16 mouse cellular contexts compared by ENCODE assay signal in genomic region chr11:116010948-116011347, GRCm38 (mm10). TPM values are rescaled to one million over a fixed set of nuclear protein-coding genes. Genes with fewer than 3 reads are reported as not detected.
DNase-seq lines count a peak whose midpoint lies in the region; ATAC-seq and TF ChIP-seq lines count a peak whose summit lies in the region.
"Had no signal": no experiment of that assay in that cellular context is flagged by ENCODE, and none has a peak within 500 bp of the region (broad histone marks: within the 10 kb centered on the region; RNA-seq: fewer than 3 reads in every experiment).

No protein-coding gene starts in this region.

- in situ Hi-C loops in CH12.LX (cut with MboI; ENCODE audit: low pct_ligation_motif_present, low pct_unique_long_range_greater_than_20kb, low sequenced_read_pairs), result loop anchor here (25.0 kb wide), 1 partner anchor 399 kb away; the partner anchor contains the start of genes Gga3, Mif4gd and Mrps7

- no peak for TF ChIP-seq EP300 in CH12.LX (IDR thresholded peaks at IDR 0.05; ENCODE audit: low read length)

- WGBS in hindbrain, postnatal 0 days, result 75% methylated on average over 5 of the region's 5 CpGs
- 85% methylated on average over 5 of the region's 5 CpGs for WGBS in hindbrain, embryonic 16.5 days
- 88% methylated on average over 5 of the region's 5 CpGs for WGBS in limb, embryonic 10.5 days

- no peak overlapping the region for H3K9ac ChIP-seq in hindbrain, postnatal 0 days (replicated peaks; ENCODE audit: low read length)
- H3K9ac ChIP-seq in hindbrain, embryonic 16.5 days (ENCODE audit: low read depth, low read length), result no peak overlapping the region
- H3K9ac ChIP-seq in CH12.LX (ENCODE audit: insufficient read depth, low read depth), result no peak overlapping the region; the same call in 1 of the 2 replicates
- H3K9ac ChIP-seq: midbrain, embryonic 15.5 days had no signal

- peaks cover 6% of the 10 kb centered on the region; the same call in 1 of the 2 replicates for H3K79me2 ChIP-seq in CH12.LX (replicated peaks; ENCODE audit: control insufficient read depth, extremely low read depth, insufficient read depth, poor library complexity, severe bottlenecking)

- TF ChIP-seq CTCF in hindbrain, postnatal 0 days (IDR thresholded peaks at IDR 0.05; ENCODE audit: low read depth), result no peak
- TF ChIP-seq CTCF in CH12.LX (conservative IDR thresholded peaks at IDR 0.05 in 1 of 2, IDR thresholded peaks at IDR 0.05 in 1 of 2; ENCODE audit: low read depth in 2 of 2, low read length in 2 of 2), result no peak

- no peak for TF ChIP-seq RAD21 in CH12.LX (IDR thresholded peaks at IDR 0.05; ENCODE audit: low read depth, low read length)

- H3K4me2 ChIP-seq in hindbrain, postnatal 0 days (ENCODE audit: low read depth, low read length), result no peak overlapping the region
- H3K4me2 ChIP-seq in hindbrain, embryonic 16.5 days (ENCODE audit: low read length), result no peak overlapping the region
- peak overlapping the region; percentile 75; the same call in 1 of the 2 replicates for H3K4me2 ChIP-seq in CH12.LX (ENCODE audit: insufficient read depth, low read depth, poor library complexity, severe bottlenecking)

- no peaks in the 10 kb centered on the region for H3K27me3 ChIP-seq in hindbrain, postnatal 0 days (ENCODE audit: insufficient read depth, low read length)
- H3K27me3 ChIP-seq in hindbrain, embryonic 16.5 days (replicated peaks; ENCODE audit: control insufficient read depth, insufficient read depth, low read length), result no peaks in the 10 kb centered on the region
- H3K27me3 ChIP-seq in CH12.LX (replicated peaks), result no peaks in the 10 kb centered on the region
- H3K27me3 ChIP-seq in limb, embryonic 10.5 days (ENCODE audit: low read depth, poor library complexity, severe bottlenecking), result no peaks in the 10 kb centered on the region
- H3K27me3 ChIP-seq: midbrain, embryonic 15.5 days had no signal

- no peak overlapping the region for H3K4me3 ChIP-seq in hindbrain, postnatal 0 days (ENCODE audit: low read length)
- H3K4me3 ChIP-seq in hindbrain, embryonic 16.5 days (ENCODE audit: low read length), result no peak overlapping the region
- peak overlapping the region in 1 of 3 experiments; percentile 98 for H3K4me3 ChIP-seq in CH12.LX (replicated peaks in 1 of 3; ENCODE audit: low read depth in 2 of 3, low read length in 2 of 3, poor library complexity in 1 of 3)
- H3K4me3 ChIP-seq in limb, embryonic 10.5 days, result 0 out of 2 replicates have a peak overlapping the region, but pooled peaks have one; percentile 73
- H3K4me3 ChIP-seq: layer of hippocampus, adult 2 months had no signal

- 0 out of 2 replicates have a peak overlapping the region, but pooled peaks have one; percentile 70 for H3K27ac ChIP-seq in hindbrain, postnatal 0 days
- H3K27ac ChIP-seq in hindbrain, embryonic 16.5 days (ENCODE audit: low read depth, low read length), result no peak overlapping the region; the same call in 1 of the 2 replicates
- H3K27ac ChIP-seq in CH12.LX (ENCODE audit: insufficient read depth, low read depth), result no peak overlapping the region
- no peak overlapping the region for H3K27ac ChIP-seq in limb, embryonic 10.5 days
- H3K27ac ChIP-seq: layer of hippocampus, adult 2 months; midbrain, embryonic 15.5 days had no signal

- H3K9me3 ChIP-seq in hindbrain, postnatal 0 days (ENCODE audit: low read length), result no peaks in the 10 kb centered on the region
- H3K9me3 ChIP-seq in hindbrain, embryonic 16.5 days (ENCODE audit: control insufficient read depth, low read length), result no peaks in the 10 kb centered on the region
- H3K9me3 ChIP-seq in CH12.LX (replicated peaks; ENCODE audit: low read length), result no peaks in the 10 kb centered on the region
- no peaks in the 10 kb centered on the region for H3K9me3 ChIP-seq in limb, embryonic 10.5 days (replicated peaks)
- H3K9me3 ChIP-seq: midbrain, embryonic 15.5 days had no signal

- ATAC-seq in hindbrain, postnatal 0 days, result no peak
- no peak for ATAC-seq in hindbrain, embryonic 16.5 days
- ATAC-seq: midbrain, embryonic 15.5 days had no signal

- dilution Hi-C loops in CH12.LX (cut with MboI; ENCODE audit: extremely low pct_ligation_motif_present, extremely low pct_unique_long_range_greater_than_20kb, low sequenced_read_pairs), result no loop called here

- no peaks in the 10 kb centered on the region for H3K36me3 ChIP-seq in hindbrain, postnatal 0 days (ENCODE audit: insufficient read depth, low read length)
- no peaks in the 10 kb centered on the region; the same call in 1 of the 2 replicates for H3K36me3 ChIP-seq in hindbrain, embryonic 16.5 days (ENCODE audit: control insufficient read depth, insufficient read depth, low read length)
- peaks cover 39 to 51% of the 10 kb centered on the region in 2 experiments for H3K36me3 ChIP-seq in CH12.LX (replicated peaks in 1 of 2; ENCODE audit: control insufficient read depth in 1 of 2, insufficient read depth in 1 of 2, low read length in 1 of 2)
- peaks cover 45% of the 10 kb centered on the region for H3K36me3 ChIP-seq in limb, embryonic 10.5 days
- H3K36me3 ChIP-seq: midbrain, embryonic 15.5 days had no signal

- no peak for TF ChIP-seq POLR2A in CH12.LX (IDR thresholded peaks at IDR 0.05; ENCODE audit: low read depth, low read length)

- peak; percentile 40 for DNase-seq in cerebellum, adult 8-10 months
- DNase-seq in cerebellum, adult 18-20 months, result no peak
- no peak for DNase-seq in hindbrain, postnatal 0 days (ENCODE audit: low spot score)
- DNase-seq in CH12.LX (ENCODE audit: extremely low read depth), result no peak
- DNase-seq in limb, embryonic 10.5 days (ENCODE audit: low spot score), result no peak
- DNase-seq in urinary bladder, postnatal 36 days (ENCODE audit: low spot score in 2 of 2), result no peak
- DNase-seq in B cell, adult 2 months, result no peak
- DNase-seq: adrenal gland, postnatal 14 days; gastrocnemius, postnatal 10 days; kidney, adult 18-20 months; lung, postnatal 14 days; right cerebral cortex, adult 18-20 months; thymus, adult 2 months had no signal

- H3K4me1 ChIP-seq in hindbrain, postnatal 0 days (ENCODE audit: insufficient read depth, low read length), result peaks cover 6% of the 10 kb centered on the region
- peaks cover 7% of the 10 kb centered on the region; the same call in 1 of the 2 replicates for H3K4me1 ChIP-seq in hindbrain, embryonic 16.5 days (ENCODE audit: control insufficient read depth, insufficient read depth, low read depth, low read length)
- peaks cover 7 to 43% of the 10 kb centered on the region in 2 experiments for H3K4me1 ChIP-seq in CH12.LX (ENCODE audit: control insufficient read depth in 1 of 2, insufficient read depth in 2 of 2)
- H3K4me1 ChIP-seq in limb, embryonic 10.5 days, result peaks cover 52% of the 10 kb centered on the region

TF ChIP-seq in CH12.LX, 34 proteins besides CTCF, POLR2A, EP300 and RAD21 (continues in another document):
- TF ChIP-seq JUND (conservative IDR thresholded peaks at IDR 0.05; ENCODE audit: low read depth, low read length), result no peak
- no peak for TF ChIP-seq NELFE (IDR thresholded peaks at IDR 0.05; ENCODE audit: low read depth, low read length)
- no peak for TF ChIP-seq TBP (conservative IDR thresholded peaks at IDR 0.05; ENCODE audit: low read depth, low read length)
- no peak for TF ChIP-seq TCF12 (IDR thresholded peaks at IDR 0.05; ENCODE audit: low read depth, low read length)
- TF ChIP-seq USF1 (IDR thresholded peaks at IDR 0.05; ENCODE audit: low read depth, low read length), result no peak
- no peak for TF ChIP-seq CHD1 (IDR thresholded peaks at IDR 0.05; ENCODE audit: low read depth, low read length)
- no peak for TF ChIP-seq ZC3H11A (IDR thresholded peaks at IDR 0.05; ENCODE audit: low read depth, low read length)
- TF ChIP-seq SIN3A (IDR thresholded peaks at IDR 0.05; ENCODE audit: low read length), result no peak
- no peak for TF ChIP-seq USF2 (conservative IDR thresholded peaks at IDR 0.05; ENCODE audit: low read depth, low read length)
- TF ChIP-seq MAFK (IDR thresholded peaks at IDR 0.05; ENCODE audit: insufficient replicate concordance, low read length), result no peak
- TF ChIP-seq MXI1 (IDR thresholded peaks at IDR 0.05; ENCODE audit: low read depth, low read length), result no peak

RNA-seq across cellular contexts. Expression of gene Galk1, which starts 1.6 kb away (rescaled TPM):
- total RNA-seq in hindbrain, postnatal 0 days (2014; rRNA removed), result 51.5 and 52.3 TPM in 2 replicates
- polyA plus RNA-seq in hindbrain, postnatal 0 days (2015; fragmentation: Nextera tagmentation; extraction: Ambion mirVana), result 60.3 and 61.7 TPM in 2 replicates
- 76.0 and 76.2 TPM in 2 replicates for polyA plus RNA-seq in hindbrain, embryonic 16.5 days (2015; fragmentation: Nextera tagmentation; extraction: Ambion mirVana)
- 340 and 413 TPM in 2 replicates for total RNA-seq in CH12.LX (2012; rRNA removed)
- 228 and 263 TPM in 2 replicates for total RNA-seq in CH12.LX (2014; rRNA removed)
- polyA plus RNA-seq in CH12.LX (2012; ENCODE audit: insufficient read length, low read depth), result 293 and 300 TPM in 2 replicates
- 243 and 283 TPM in 2 replicates for polyA plus RNA-seq in limb, embryonic 10.5 days (2016; fragmentation: Nextera tagmentation; extraction: Ambion mirVana)

RNA-seq across cellular contexts. Expression of gene H3f3b, which starts 16.8 kb away (rescaled TPM):
- total RNA-seq in hindbrain, postnatal 0 days (2014; rRNA removed), result 603 and 627 TPM in 2 replicates
- 2,179 and 2,253 TPM in 2 replicates for polyA plus RNA-seq in hindbrain, postnatal 0 days (2015; fragmentation: Nextera tagmentation; extraction: Ambion mirVana)
- polyA plus RNA-seq in hindbrain, embryonic 16.5 days (2015; fragmentation: Nextera tagmentation; extraction: Ambion mirVana), result 1,585 and 1,603 TPM in 2 replicates
- total RNA-seq in CH12.LX (2012; rRNA removed) (340 and 455 TPM in 2 replicates), CH12.LX (2014; rRNA removed) (567 and 573 TPM in 2 replicates)
- polyA plus RNA-seq in CH12.LX (2012; ENCODE audit: insufficient read length, low read depth), result 862 and 889 TPM in 2 replicates
- polyA plus RNA-seq in limb, embryonic 10.5 days (2016; fragmentation: Nextera tagmentation; extraction: Ambion mirVana), result 1,754 and 1,985 TPM in 2 replicates

RNA-seq across cellular contexts. Expression of gene Unk, which starts 19.2 kb away (rescaled TPM):
- 47.1 and 50.2 TPM in 2 replicates for total RNA-seq in hindbrain, postnatal 0 days (2014; rRNA removed)
- polyA plus RNA-seq in hindbrain, postnatal 0 days (2015; fragmentation: Nextera tagmentation; extraction: Ambion mirVana), result 22.8 and 24.5 TPM in 2 replicates
- polyA plus RNA-seq in hindbrain, embryonic 16.5 days (2015; fragmentation: Nextera tagmentation; extraction: Ambion mirVana), result 30.1 and 37.6 TPM in 2 replicates
- total RNA-seq in CH12.LX (2012; rRNA removed) (22.2 and 24.7 TPM in 2 replicates), CH12.LX (2014; rRNA removed) (18.5 and 20.9 TPM in 2 replicates)
- 30.5 and 35.0 TPM in 2 replicates for polyA plus RNA-seq in CH12.LX (2012; ENCODE audit: insufficient read length, low read depth)
- polyA plus RNA-seq in limb, embryonic 10.5 days (2016; fragmentation: Nextera tagmentation; extraction: Ambion mirVana), result 46.1 and 53.2 TPM in 2 replicates

RNA-seq across cellular contexts. Expression of gene Itgb4, which starts 36.4 kb away (rescaled TPM):
- total RNA-seq in hindbrain, postnatal 0 days (2014; rRNA removed), result 1.7 and 3.1 TPM in 2 replicates
- 2.2 and 2.8 TPM in 2 replicates for polyA plus RNA-seq in hindbrain, postnatal 0 days (2015; fragmentation: Nextera tagmentation; extraction: Ambion mirVana)
- 1.8 and 2.1 TPM in 2 replicates for polyA plus RNA-seq in hindbrain, embryonic 16.5 days (2015; fragmentation: Nextera tagmentation; extraction: Ambion mirVana)
- total RNA-seq in CH12.LX (2012; rRNA removed), result 3.4 and 6.3 TPM in 2 replicates
- total RNA-seq in CH12.LX (2014; rRNA removed), result 0.09 and 0.42 TPM in 2 replicates
- 0.59 and 0.91 TPM in 2 replicates for polyA plus RNA-seq in CH12.LX (2012; ENCODE audit: insufficient read length, low read depth)
- 0.90 and 1.6 TPM in 2 replicates for polyA plus RNA-seq in limb, embryonic 10.5 days (2016; fragmentation: Nextera tagmentation; extraction: Ambion mirVana)
